Mouse (Mus musculus): ENCODE results near the gene Umodl1. TPM values are rescaled to one million over a fixed set of nuclear protein-coding genes. Genes with fewer than 3 reads are reported as not detected.

The Umodl1 gene
- total and polyA plus RNA-seq, 3 experiments, result 1.0 to 4.5 (median 1.6) TPM

- in situ Hi-C loops (cut with MboI; ENCODE audit: low pct_ligation_motif_present, low pct_unique_long_range_greater_than_20kb, low sequenced_read_pairs), result no loop called here
- no peaks in the 10 kb centered on the region for H3K36me3 ChIP-seq (replicated peaks in 1 of 2; ENCODE audit: control insufficient read depth in 1 of 2, insufficient read depth in 1 of 2, low read length in 1 of 2)
- dilution Hi-C loops (cut with MboI; ENCODE audit: extremely low pct_ligation_motif_present, extremely low pct_unique_long_range_greater_than_20kb, low sequenced_read_pairs), result no loop called here
- no peaks in the 10 kb centered on the region for H3K79me2 ChIP-seq (replicated peaks; ENCODE audit: control insufficient read depth, extremely low read depth, insufficient read depth, poor library complexity, severe bottlenecking)
- H3K4me2 ChIP-seq (ENCODE audit: insufficient read depth, low read depth, poor library complexity, severe bottlenecking), result no peak overlapping the region
- H3K27me3 ChIP-seq (replicated peaks), result no peaks in the 10 kb centered on the region
- peaks cover 15% of the 10 kb centered on the region for H3K9me3 ChIP-seq (replicated peaks; ENCODE audit: low read length)
- TF ChIP-seq RCOR1 (conservative IDR thresholded peaks at IDR 0.05; ENCODE audit: low read depth, low read length) (no peak), TCF12 (IDR thresholded peaks at IDR 0.05; ENCODE audit: low read depth, low read length) (no peak), MEF2A (IDR thresholded peaks at IDR 0.05; ENCODE audit: borderline replicate concordance, low read depth, low read length) (no peak), BHLHE40 (IDR thresholded peaks at IDR 0.05; ENCODE audit: low read depth, low read length) (no peak), MAFK (IDR thresholded peaks at IDR 0.05; ENCODE audit: insufficient replicate concordance, low read length) (no peak), POLR2AphosphoS2 (IDR thresholded peaks at IDR 0.05; ENCODE audit: low read depth, low read length) (no peak), MAZ (IDR thresholded peaks at IDR 0.05; ENCODE audit: low read depth, low read length) (no peak), HCFC1 (IDR thresholded peaks at IDR 0.05; ENCODE audit: low read depth, low read length) (no peak), CHD2 (IDR thresholded peaks at IDR 0.05; ENCODE audit: low read length) (no peak), PAX5 (IDR thresholded peaks at IDR 0.05; ENCODE audit: low read length) (no peak), E2F4 (IDR thresholded peaks at IDR 0.05; ENCODE audit: insufficient replicate concordance, low read depth, low read length) (no peak), ZC3H11A (IDR thresholded peaks at IDR 0.05; ENCODE audit: low read depth, low read length) (no peak), ZMIZ1 (IDR thresholded peaks at IDR 0.05; ENCODE audit: low read depth, low read length) (no peak), KAT2A (IDR thresholded peaks at IDR 0.05; ENCODE audit: insufficient replicate concordance, low read length) (no peak), MXI1 (IDR thresholded peaks at IDR 0.05; ENCODE audit: low read depth, low read length) (no peak), MYC (IDR thresholded peaks at IDR 0.05; ENCODE audit: low read depth, low read length) (no peak), ZNF384 (IDR thresholded peaks at IDR 0.05; ENCODE audit: low read depth, low read length) (no peak), UBTF (IDR thresholded peaks at IDR 0.05; ENCODE audit: low read depth, low read length) (no peak)
- DNase-seq (ENCODE audit: extremely low read depth), result no peak
- H3K9ac ChIP-seq (ENCODE audit: insufficient read depth, low read depth), result no peak overlapping the region
- no peak overlapping the region for H3K4me3 ChIP-seq (replicated peaks in 1 of 3; ENCODE audit: low read depth in 2 of 3, low read length in 2 of 3, poor library complexity in 1 of 3)
- peaks cover 7 to 41% of the 10 kb centered on the region in 2 experiments for H3K4me1 ChIP-seq (ENCODE audit: control insufficient read depth in 1 of 2, insufficient read depth in 2 of 2)
- H3K27ac ChIP-seq (ENCODE audit: insufficient read depth, low read depth), result no peak overlapping the region
Observed at GRCm38 (mm10) chr17:31033251-31033650, 78.8 kb downstream of the Umodl1 start.

GRCm38 (mm10) chr17:31034165-31034564, 79.7 kb downstream of the Umodl1 start:
- H3K79me2 ChIP-seq (replicated peaks; ENCODE audit: control insufficient read depth, extremely low read depth, insufficient read depth, poor library complexity, severe bottlenecking), result no peaks in the 10 kb centered on the region

More at GRCm38 (mm10) chr17:31034165-31034564, 79.7 kb downstream of the Umodl1 start:
- no peak for DNase-seq (ENCODE audit: extremely low read depth)
- Histone ChIP-seq H3K27me3 (replicated peaks) (no peaks in the 10 kb centered on the region), H3K4me2 (ENCODE audit: insufficient read depth, low read depth, poor library complexity, severe bottlenecking) (no peak overlapping the region), H3K9me3 (replicated peaks; ENCODE audit: low read length) (peaks cover 15% of the 10 kb centered on the region), H3K4me1 (ENCODE audit: control insufficient read depth in 1 of 2, insufficient read depth in 2 of 2) (peaks cover 14 to 50% of the 10 kb centered on the region in 2 experiments), H3K27ac (ENCODE audit: insufficient read depth, low read depth) (no peak overlapping the region), H3K36me3 (replicated peaks in 1 of 2; ENCODE audit: control insufficient read depth in 1 of 2, insufficient read depth in 1 of 2, low read length in 1 of 2) (no peaks in the 10 kb centered on the region), H3K9ac (ENCODE audit: insufficient read depth, low read depth) (no peak overlapping the region), H3K4me3 (replicated peaks in 1 of 3; ENCODE audit: low read depth in 2 of 3, low read length in 2 of 3, poor library complexity in 1 of 3) (no peak overlapping the region)
- TF ChIP-seq ZMIZ1 (IDR thresholded peaks at IDR 0.05; ENCODE audit: low read depth, low read length) (no peak), GABPA (IDR thresholded peaks at IDR 0.05; ENCODE audit: insufficient replicate concordance, low read depth, low read length) (no peak), MEF2A (IDR thresholded peaks at IDR 0.05; ENCODE audit: borderline replicate concordance, low read depth, low read length) (no peak), MXI1 (IDR thresholded peaks at IDR 0.05; ENCODE audit: low read depth, low read length) (no peak), USF2 (conservative IDR thresholded peaks at IDR 0.05; ENCODE audit: low read depth, low read length) (no peak), PAX5 (IDR thresholded peaks at IDR 0.05; ENCODE audit: low read length) (no peak), ELF1 (IDR thresholded peaks at IDR 0.05; ENCODE audit: low read depth, low read length) (no peak), ZKSCAN1 (IDR thresholded peaks at IDR 0.05; ENCODE audit: borderline replicate concordance, low read depth, low read length) (no peak), BHLHE40 (IDR thresholded peaks at IDR 0.05; ENCODE audit: low read depth, low read length) (no peak), ZC3H11A (IDR thresholded peaks at IDR 0.05; ENCODE audit: low read depth, low read length) (no peak), NRF1 (IDR thresholded peaks at IDR 0.05; ENCODE audit: low read depth, low read length) (no peak), TCF12 (IDR thresholded peaks at IDR 0.05; ENCODE audit: low read depth, low read length) (no peak), UBTF (IDR thresholded peaks at IDR 0.05; ENCODE audit: low read depth, low read length) (no peak)
- dilution Hi-C loops (cut with MboI; ENCODE audit: extremely low pct_ligation_motif_present, extremely low pct_unique_long_range_greater_than_20kb, low sequenced_read_pairs), result no loop called here
- in situ Hi-C loops (cut with MboI; ENCODE audit: low pct_ligation_motif_present, low pct_unique_long_range_greater_than_20kb, low sequenced_read_pairs), result no loop called here

All from CH12.LX (cell line).